14 mouse cellular contexts compared by ENCODE assay signal in genomic region chr10:40725066-40725465, GRCm38 (mm10). TPM values are rescaled to one million over a fixed set of nuclear protein-coding genes. Genes with fewer than 3 reads are reported as not detected.
A peak's percentile ranks its signal among the peaks of the same experiment; 100 is the strongest.
DNase-seq lines count a peak whose midpoint lies in the region; ATAC-seq lines count a peak whose summit lies in the region.
"Had no signal": no experiment of that assay in that cellular context is flagged by ENCODE, and none has a peak within 500 bp of the region (broad histone marks: within the 10 kb centered on the region; RNA-seq: fewer than 3 reads in every experiment).

No protein-coding gene starts in this region.

- H3K4me1 ChIP-seq in forebrain, embryonic 10.5 days, result peaks cover 43% of the 10 kb centered on the region
- H3K4me1 ChIP-seq in forebrain, embryonic 11.5 days (replicated peaks; ENCODE audit: control insufficient read depth, insufficient read depth, low read length), result peaks cover 10% of the 10 kb centered on the region
- peaks cover 4% of the 10 kb centered on the region; the same call in 1 of the 2 replicates for H3K4me1 ChIP-seq in kidney, embryonic 14.5 days (ENCODE audit: control insufficient read depth, insufficient read depth, low read length)
- H3K4me1 ChIP-seq in lung, embryonic 16.5 days (replicated peaks; ENCODE audit: control insufficient read depth, insufficient read depth, low read length), result 0 out of 2 replicates have a peak, but pooled peaks cover 3% of the 10 kb centered on the region

- intact Hi-C loops in gastrocnemius, postnatal 14 days (cut with DNase I; ENCODE audit: low total_unique reads), result no loop called here

- no peak overlapping the region for H3K27ac ChIP-seq in forebrain, embryonic 10.5 days
- no peak overlapping the region for H3K27ac ChIP-seq in forebrain, embryonic 11.5 days (ENCODE audit: low read depth, low read length)
- H3K27ac ChIP-seq in kidney, embryonic 14.5 days (ENCODE audit: low read depth, low read length), result no peak overlapping the region
- peak overlapping the region; percentile 27; the same call in 1 of the 2 replicates for H3K27ac ChIP-seq in lung, embryonic 16.5 days (ENCODE audit: low read length)

- 47% methylated on average over 4 of the region's 4 CpGs for WGBS in forebrain, embryonic 10.5 days
- WGBS in forebrain, embryonic 11.5 days, result 53% methylated on average over 4 of the region's 4 CpGs
- 40% methylated on average over 4 of the region's 4 CpGs for WGBS in kidney, embryonic 14.5 days
- WGBS in lung, embryonic 16.5 days, result 26% methylated on average over 4 of the region's 4 CpGs

- H3K27me3 ChIP-seq in forebrain, embryonic 10.5 days (ENCODE audit: poor library complexity, severe bottlenecking), result no peaks in the 10 kb centered on the region
- no peaks in the 10 kb centered on the region for H3K27me3 ChIP-seq in forebrain, embryonic 11.5 days (ENCODE audit: control insufficient read depth, insufficient read depth, low read length)
- H3K27me3 ChIP-seq in kidney, embryonic 14.5 days (ENCODE audit: control insufficient read depth, insufficient read depth, low read length), result no peaks in the 10 kb centered on the region
- H3K27me3 ChIP-seq in lung, embryonic 16.5 days (ENCODE audit: control insufficient read depth, insufficient read depth, low read depth, low read length), result no peaks in the 10 kb centered on the region
- H3K27me3 ChIP-seq: Patski had no signal

- H3K9me3 ChIP-seq in forebrain, embryonic 10.5 days, result no peaks in the 10 kb centered on the region
- H3K9me3 ChIP-seq in forebrain, embryonic 11.5 days (ENCODE audit: control insufficient read depth, low read length), result no peaks in the 10 kb centered on the region
- H3K9me3 ChIP-seq in kidney, embryonic 14.5 days (ENCODE audit: control insufficient read depth, low read length), result no peaks in the 10 kb centered on the region
- H3K9me3 ChIP-seq in lung, embryonic 16.5 days (ENCODE audit: control insufficient read depth, low read length), result no peaks in the 10 kb centered on the region

- H3K9ac ChIP-seq in forebrain, embryonic 11.5 days (ENCODE audit: low read length), result no peak overlapping the region
- H3K9ac ChIP-seq in kidney, embryonic 14.5 days (ENCODE audit: low read depth, low read length), result no peak overlapping the region
- no peak overlapping the region for H3K9ac ChIP-seq in lung, embryonic 16.5 days (ENCODE audit: low read length)

- ATAC-seq in forebrain, embryonic 11.5 days (replicated peaks; ENCODE audit: low FRiP score), result no peak
- ATAC-seq in kidney, embryonic 14.5 days (ENCODE audit: low FRiP score, low TSS enrichment), result no peak
- peak; percentile 83; the same call in 1 of the 2 replicates for ATAC-seq in lung, embryonic 16.5 days (ENCODE audit: low read depth)
- ATAC-seq: Patski had no signal

- H3K4me2 ChIP-seq in forebrain, embryonic 11.5 days (ENCODE audit: low read depth, low read length, severe bottlenecking), result no peak overlapping the region
- H3K4me2 ChIP-seq in kidney, embryonic 14.5 days (replicated peaks; ENCODE audit: low read depth, low read length), result no peak overlapping the region
- no peak overlapping the region for H3K4me2 ChIP-seq in lung, embryonic 16.5 days (ENCODE audit: low read depth, low read length)

- H3K4me3 ChIP-seq in forebrain, embryonic 10.5 days, result no peak overlapping the region
- no peak overlapping the region for H3K4me3 ChIP-seq in forebrain, embryonic 11.5 days (ENCODE audit: low read depth, low read length)
- no peak overlapping the region for H3K4me3 ChIP-seq in kidney, embryonic 14.5 days (ENCODE audit: low read length)
- no peak overlapping the region for H3K4me3 ChIP-seq in lung, embryonic 16.5 days (ENCODE audit: low read length)

- peak; percentile 18 for DNase-seq in forebrain, embryonic 10.5 days (ENCODE audit: extremely low spot score, low spot score)
- no peak for DNase-seq in forebrain, embryonic 11.5 days (ENCODE audit: low spot score)
- peak; percentile 48 for DNase-seq in kidney, postnatal 10 days
- DNase-seq in embryo, embryonic 10 days (ENCODE audit: low spot score), result peak; percentile 58
- DNase-seq in gastrocnemius, postnatal 14 days, result no peak
- DNase-seq in frontal cortex, adult 2 months (ENCODE audit: extremely low spot score in 1 of 2, low spot score in 1 of 2), result no peak
- DNase-seq: cerebellum, postnatal 25 days; layer of hippocampus, postnatal 36 days; thymus, postnatal 36 days had no signal

- H3K36me3 ChIP-seq in forebrain, embryonic 10.5 days (replicated peaks), result no peaks in the 10 kb centered on the region
- H3K36me3 ChIP-seq in forebrain, embryonic 11.5 days (ENCODE audit: control insufficient read depth, insufficient read depth, low read length), result no peaks in the 10 kb centered on the region
- no peaks in the 10 kb centered on the region for H3K36me3 ChIP-seq in kidney, embryonic 14.5 days (ENCODE audit: control insufficient read depth, insufficient read depth, low read length)
- no peaks in the 10 kb centered on the region for H3K36me3 ChIP-seq in lung, embryonic 16.5 days (ENCODE audit: control insufficient read depth, insufficient read depth, low read length)

RNA-seq across cellular contexts. Expression of gene Mettl24, which starts 42.0 kb away (rescaled TPM):
- 0.53 and 0.78 TPM in 2 replicates for polyA plus RNA-seq in forebrain, embryonic 10.5 days (2016; fragmentation: Nextera tagmentation; extraction: Ambion mirVana)
- polyA plus RNA-seq in forebrain, embryonic 11.5 days (2014; fragmentation: Nextera tagmentation; extraction: Ambion mirVana), result 0.52 and 1.2 TPM in 2 replicates
- 2.7 and 2.8 TPM in 2 replicates for polyA plus RNA-seq in kidney, embryonic 14.5 days (2014; fragmentation: Nextera tagmentation; extraction: Ambion mirVana)
- 3.2 and 3.7 TPM in 2 replicates for polyA plus RNA-seq in lung, embryonic 16.5 days (2015; fragmentation: Nextera tagmentation; extraction: Ambion mirVana)
- total RNA-seq in gastrocnemius, postnatal 14 days (2021), result 1 to 10 TPM in 1 of 2 experiments, under 1 TPM in 1; 0.88 to 1.1 TPM
- polyA plus RNA-seq in frontal cortex, adult 2 months (2012; rRNA removed), result 1.1 and 1.2 TPM in 2 replicates
- total RNA-seq: hematopoietic stem cell, adult 5-6 weeks; liver, adult 2 months had no signal
- polyA plus RNA-seq: Patski had no signal

Comparison
In these comparisons a context has a peak if more than half of its experiments do, and no peak if none do; other contexts are left out.
1. DNase-seq: peak in forebrain, embryonic 10.5 days (single experiment), kidney, postnatal 10 days (single experiment) and embryo, embryonic 10 days (single experiment); none in forebrain, embryonic 11.5 days (single experiment), gastrocnemius, postnatal 14 days (single experiment) and frontal cortex, adult 2 months (0 of 2).